Mouse (Mus musculus) thymus, adult 18-20 months (tissue): ENCODE data around the gene Cactin.

Experiments used
- DNase-seq, 2 experiments: peaks; one replicate each; pipeline ENCODE4 v3.0.0; 2022; ENCODE audit warnings: mixed read lengths in 2 of 2

Gene Cactin

DNA sequence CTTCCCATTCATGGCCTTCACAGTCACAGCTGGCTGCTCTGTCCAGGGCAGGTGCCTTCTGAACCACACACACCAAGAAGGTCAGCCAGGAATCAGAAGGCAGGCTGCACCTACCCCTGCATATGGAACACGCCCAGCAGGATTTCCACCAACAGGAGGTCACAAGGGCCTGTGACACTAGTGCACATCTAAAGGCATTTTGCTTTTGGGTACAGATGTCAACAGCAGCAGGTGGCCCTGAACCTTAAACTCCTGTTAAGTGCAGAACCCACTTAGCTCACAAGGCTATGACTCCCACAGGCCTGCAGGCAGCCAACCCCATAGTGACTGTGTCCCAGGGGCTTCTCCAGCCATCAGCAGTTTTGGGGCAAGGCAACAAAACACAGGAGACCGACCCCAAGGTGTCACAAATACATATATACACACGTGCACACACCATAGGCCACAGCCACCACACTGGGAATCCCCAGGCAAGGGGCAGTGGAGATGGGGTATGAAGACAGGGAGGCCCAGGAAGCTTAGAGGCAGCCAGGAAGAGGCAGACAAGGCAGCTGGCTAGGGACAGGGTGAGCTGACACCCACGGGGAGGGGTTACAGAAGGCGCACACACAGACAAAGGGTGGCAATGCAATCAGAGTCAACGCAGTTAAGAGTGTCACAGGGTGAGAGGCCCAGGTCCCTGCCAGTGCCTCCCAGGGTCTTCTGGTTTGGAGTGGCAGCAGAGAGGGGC, 45.7 kb downstream of the Cactin start:
- DNase-seq: no peak

DNA sequence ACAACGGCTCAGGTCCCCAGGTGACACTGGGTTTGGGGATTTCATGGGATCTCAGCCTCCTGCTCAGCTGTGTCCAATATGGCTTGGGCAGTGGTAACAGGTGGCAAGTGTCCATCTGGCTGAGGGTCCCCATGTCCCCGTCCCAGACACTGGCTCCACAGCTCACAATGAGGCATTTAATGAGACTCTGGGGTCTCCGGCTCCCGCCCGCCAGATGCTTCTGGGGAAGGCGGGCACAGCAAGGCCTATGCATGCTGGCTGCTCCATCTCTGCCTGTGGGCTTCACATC, 46.2 kb downstream of the Cactin start:
- no peak for DNase-seq

DNA sequence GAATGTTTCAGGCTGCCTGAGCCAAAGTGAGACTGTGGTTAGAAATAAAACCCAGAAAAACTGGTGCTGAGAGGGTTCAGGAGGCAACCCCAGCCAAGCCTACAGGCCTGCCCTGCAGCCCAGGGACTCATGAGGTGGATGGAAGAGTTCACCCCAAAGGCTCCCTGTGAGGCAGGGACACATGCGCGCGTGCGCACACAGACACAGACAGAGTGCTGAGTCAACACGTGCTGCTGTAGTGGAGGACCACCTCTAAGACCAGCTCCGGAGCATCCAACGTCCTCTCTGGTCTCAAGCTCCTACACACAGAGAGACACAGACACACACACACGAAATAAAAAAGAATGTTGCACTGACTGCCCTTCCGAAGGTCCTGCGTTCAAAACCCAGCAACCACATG, 54.4 kb downstream of the Cactin start:
- DNase-seq: no peak
